Mouse (Mus musculus) gastrocnemius, postnatal 4 days (tissue): Measurements from ENCODE around the gene Vsig1. TPM values are rescaled to one million over a fixed set of nuclear protein-coding genes. Genes with fewer than 3 reads are reported as not detected.

ENCODE experiments used
- DNase-seq, 2 experiments: peaks; one replicate each; pipeline ENCODE4 v3.0.0; 2021 to 2022; ENCODE audit warnings: low spot score in 2 of 2, mixed read lengths in 2 of 2
- long read RNA-seq, 2 experiments: library from polyadenylated mRNA; stranded (forward); transcript quantifications; one replicate each; pipeline ENCODE4 v2.0.0; 2021
- total RNA-seq, 2 experiments: library from RNA; stranded (reverse); gene quantifications; 2 replicates each; pipeline ENCODE4 v1.2.3; 2021

Vsig1 gene
- not detected for total RNA-seq
- long read RNA-seq, experiment 1, result 0 reads
- long read RNA-seq, experiment 2, result 0 reads

DNA sequence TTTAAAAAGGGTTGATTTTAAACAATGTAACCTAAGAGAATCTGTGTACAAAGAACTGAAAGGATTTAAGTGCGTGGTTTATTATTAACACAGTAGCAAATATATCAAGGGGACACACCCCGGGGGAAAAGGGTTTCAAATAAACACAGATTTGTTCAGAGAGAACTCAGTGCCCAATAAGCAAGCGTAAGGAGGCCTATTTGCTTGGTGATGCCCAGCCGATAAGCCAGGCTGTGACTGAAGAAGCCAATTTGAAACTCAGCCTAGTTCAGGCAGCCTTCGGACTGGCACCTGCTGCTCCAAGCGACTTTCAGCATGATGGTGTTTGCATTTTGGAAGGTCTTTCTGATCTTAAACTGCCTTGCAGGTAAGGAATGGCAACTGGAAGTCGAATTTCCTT is at the start of gene Vsig1:
TSS of gene Vsig1 (plus strand) at position 249 of the 400 bp plus-strand sequence.
- DNase-seq, result no peak

DNA sequence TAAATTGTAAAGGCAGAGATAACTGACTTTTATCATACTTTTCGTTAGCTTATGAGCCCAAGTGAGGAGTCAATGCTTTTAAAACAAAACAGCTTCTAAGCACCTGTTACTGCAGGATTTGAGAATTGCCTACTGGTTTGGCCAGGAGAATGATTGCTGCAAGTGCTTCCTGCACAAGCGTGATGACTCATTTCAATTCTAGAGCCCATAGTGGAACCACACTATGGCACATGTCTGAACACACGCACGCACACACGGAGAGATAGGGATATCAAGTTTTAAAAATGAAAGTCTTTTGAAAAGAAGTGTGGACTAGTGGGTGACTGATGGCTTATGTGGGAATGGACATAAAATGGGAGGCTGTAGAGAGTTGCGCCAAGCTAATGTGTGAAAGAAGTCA is 44.6 kb upstream of the Vsig1 start:
- no peak for DNase-seq

DNA sequence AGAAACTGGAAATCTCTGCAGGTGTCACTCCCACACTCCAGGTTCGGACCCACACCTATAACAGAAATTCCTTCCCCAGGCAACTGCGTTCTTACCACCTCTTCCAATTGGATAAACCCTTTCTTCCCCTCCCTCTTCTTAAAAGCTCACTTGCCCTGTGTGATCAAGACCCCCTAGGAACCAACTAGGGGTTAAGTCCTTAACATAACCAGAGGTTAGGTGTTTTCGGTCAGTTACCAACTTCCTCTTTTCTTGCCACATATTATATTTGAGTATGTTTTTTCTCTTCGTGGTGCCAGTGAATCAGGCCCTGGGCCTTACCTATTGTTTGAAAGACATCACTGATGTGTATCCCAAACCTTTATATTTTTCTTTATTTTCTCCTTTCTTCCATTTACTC is 44.0 kb upstream of the Vsig1 start:
- DNase-seq, result no peak

DNA sequence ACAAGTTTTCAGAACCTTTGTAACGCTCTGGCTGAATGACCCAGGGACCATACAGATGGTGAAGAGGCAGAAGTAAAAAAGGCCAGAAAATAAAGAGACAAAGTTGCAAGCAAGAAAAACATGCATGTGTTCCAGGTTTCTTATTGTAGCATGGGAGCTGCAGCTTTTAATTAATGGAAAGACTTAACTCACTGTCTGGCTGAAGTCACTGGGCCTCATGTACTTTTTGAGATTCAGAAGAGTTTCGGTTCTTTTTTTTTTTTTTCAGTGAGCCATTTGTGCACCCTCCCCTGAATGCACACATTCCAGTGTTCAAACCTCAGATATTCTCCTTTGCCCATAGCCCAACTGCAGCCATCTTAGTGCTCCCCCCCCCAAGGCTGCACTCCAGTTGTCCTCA is 20.2 kb upstream of the Vsig1 start:
- DNase-seq, result no peak

DNA sequence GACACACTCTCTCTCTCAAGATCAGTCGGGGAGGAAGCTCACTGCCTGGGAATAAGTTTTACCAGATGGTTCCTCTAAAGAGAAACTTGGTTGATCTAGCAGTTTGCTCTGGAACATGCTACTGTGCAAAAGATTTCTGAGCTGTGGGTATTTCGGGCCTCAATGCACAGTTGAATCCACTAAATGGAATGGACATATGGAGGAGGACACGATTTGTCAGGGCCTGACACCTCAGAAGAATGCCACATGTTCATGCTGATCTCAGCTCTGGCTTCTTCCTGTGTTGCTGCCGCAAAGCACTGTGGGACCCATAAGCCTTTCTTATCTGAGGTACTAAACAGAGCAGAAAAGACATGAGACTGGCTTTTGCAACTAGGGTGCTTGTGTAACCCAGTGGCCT is 15.6 kb upstream of the Vsig1 start:
- no peak for DNase-seq

DNA sequence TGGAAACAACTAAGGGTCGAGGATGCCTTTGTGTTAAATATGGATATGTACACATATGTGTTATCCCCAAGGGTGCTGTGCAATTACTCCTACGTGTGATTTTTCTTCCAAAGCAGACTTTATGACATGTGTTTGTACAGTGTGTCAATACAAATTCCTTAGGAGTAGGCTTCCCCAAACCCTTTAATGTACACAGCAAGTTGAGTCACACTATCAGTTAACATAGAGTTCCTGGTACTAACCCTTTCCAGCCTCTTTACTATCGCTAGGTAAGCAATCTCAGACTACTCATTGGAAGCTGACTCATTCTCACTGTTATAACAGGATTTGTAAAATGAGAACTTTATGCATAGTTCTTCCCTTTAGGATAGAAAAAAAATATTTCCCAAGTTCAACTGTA is 3.9 kb upstream of the Vsig1 start:
- DNase-seq, result no peak

DNA sequence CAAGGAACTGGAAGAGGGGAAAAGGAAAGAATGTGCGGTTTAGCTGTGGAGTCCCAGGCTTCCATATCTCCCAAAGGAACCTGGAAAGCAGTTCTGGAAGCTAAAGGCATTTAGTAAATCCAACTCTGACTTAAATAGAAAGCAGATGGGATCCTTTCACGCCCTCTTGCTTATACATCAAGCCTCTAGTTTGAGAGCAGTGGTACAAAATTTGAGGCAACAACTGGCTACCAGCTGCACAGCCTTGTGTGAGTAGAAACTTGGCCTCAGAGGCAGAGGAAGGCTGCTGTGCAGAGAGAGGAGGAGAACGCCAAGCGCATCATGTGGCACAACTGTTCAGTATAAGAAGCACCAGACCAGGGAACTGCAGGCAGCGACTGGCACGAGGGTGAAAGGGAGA is 13.9 kb downstream of the Vsig1 start:
- DNase-seq, result peak in 1 of 2 experiments; percentile 7

DNA sequence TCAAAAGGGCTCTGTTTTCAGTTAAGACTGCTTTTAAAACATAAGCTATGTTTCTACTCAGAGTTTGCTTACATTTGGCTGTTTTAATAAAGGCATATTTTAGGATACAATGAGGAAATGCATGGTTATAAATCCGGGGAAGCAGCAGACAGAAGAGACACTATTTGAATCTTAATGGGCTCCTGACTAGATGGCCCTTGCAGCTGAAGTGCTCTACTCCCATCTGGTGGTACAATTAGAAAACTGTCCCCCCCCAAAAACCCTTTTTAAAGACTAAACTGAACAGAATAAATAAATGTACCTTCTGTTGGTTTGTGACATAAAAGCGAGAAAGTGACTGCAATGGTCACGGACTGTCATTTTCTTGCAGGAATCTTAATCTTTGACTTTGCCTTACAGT is 24.7 kb downstream of the Vsig1 start:
- DNase-seq, result no peak

DNA sequence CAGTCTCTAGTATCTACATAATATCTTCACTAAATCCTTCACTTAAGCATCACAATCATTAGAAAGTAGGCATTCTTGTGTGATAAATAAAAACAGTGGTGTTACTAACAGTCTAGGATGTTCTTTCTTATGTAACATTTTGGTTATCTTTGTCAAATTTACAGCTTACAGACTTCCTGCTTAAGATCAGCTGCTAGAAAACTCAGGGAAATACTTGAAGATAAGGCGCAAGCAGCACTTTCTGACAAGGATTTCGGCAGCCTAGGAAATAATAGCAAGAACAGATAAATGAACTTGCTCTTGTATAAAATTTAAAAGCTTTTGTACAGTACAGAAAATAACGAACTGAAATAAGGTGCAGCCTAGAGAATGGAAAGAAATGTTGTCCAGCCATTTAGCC is 25.9 kb downstream of the Vsig1 start:
- DNase-seq, result no peak

DNA sequence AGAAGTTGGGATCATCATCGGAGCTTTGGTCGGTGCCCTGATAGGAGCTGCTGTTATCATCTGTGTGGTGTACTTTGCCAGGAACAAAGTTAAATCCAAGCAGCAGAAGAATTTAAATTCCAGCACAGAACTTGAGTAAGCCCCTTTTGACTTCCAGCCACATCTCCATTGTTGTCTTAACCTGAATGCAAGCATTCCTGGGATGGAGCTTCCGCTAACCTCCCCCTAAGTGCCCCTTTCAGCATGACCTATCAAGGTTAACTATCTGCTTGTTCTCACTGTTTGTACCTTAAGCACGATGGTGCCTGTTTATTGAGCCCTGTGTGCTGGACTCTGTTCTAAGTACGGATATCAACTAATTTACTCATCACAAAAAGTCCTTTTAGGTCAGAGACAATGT is 28.9 kb downstream of the Vsig1 start:
- no peak for DNase-seq

DNA sequence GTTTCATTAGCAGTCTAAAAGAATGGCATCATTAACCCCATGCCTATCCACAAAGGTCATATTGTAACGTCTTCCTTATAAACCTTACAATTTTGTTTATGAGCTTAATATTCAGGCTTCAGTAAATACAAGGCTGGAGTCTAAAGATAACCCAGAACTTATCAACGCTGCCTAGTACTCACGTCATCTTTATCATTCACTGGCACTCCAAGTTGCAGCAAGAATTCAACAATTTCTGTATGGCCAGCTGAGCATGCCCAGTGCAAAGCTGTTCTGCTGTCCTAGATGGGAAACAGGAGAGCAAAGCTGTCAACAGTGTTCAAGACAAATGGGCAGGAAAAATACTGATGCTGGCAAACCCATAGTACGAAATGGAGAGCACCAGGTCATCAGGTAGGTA is 46.2 kb downstream of the Vsig1 start:
- DNase-seq, result no peak

DNA sequence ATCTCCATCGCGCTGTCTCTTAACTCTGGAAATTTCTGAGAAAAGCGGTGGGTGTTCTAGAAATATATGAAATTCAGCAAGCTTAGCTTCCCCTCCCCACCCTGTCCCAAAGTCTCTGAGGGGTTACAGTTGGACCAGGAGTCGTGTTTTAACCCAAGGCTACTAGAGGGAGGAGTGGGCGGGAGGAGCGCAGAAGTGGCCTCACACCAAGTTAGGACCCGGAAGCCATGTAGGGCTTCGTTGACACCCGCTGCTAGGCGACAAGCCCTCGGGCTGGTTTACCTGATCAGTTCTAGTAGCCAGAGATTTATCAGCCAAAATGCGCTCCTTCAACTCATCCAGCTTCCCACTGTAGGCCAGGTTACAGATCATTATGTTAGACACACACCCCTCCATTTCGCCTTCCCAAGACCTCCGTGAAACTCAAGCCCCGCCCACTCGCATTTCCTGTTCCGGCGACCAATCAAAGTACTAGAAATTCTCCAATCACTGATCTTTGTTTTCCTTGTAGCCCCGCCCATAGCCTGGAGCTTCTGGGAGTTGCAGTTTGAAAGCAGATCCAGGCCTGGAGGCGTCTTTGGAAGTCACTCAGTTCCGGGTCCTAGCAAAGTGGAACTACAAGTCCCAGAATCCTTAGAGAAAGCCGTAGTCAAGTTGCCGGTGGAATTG is 49.0 kb downstream of the Vsig1 start, which contains the start of the genes Psmd10 and Atg4a:
TSS of gene Psmd10 (minus strand) at position 457 of the 669 bp plus-strand sequence.
TSS of gene Atg4a (plus strand) at position 636 of the 669 bp plus-strand sequence.
- peak; percentile 64 to 87 for DNase-seq

DNA sequence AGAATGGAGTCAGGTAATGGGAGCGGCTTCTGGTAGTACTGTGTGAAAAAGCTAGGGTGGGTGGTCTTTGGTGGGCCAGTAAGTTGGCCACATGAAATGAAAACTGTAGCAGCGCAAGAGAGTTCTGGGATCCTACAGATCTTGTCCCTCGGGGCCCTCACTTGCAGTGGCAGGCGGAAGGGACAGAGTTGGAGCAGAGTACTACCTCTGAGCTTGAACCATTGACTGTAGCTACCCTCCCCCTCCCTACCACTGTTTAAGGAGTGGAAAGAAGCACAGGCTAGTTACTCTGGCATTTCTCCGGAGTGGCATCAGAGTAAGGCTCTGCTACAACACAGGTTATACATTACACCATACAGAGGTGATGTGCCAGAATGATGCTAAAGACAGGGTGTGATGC is 49.6 kb downstream of the Vsig1 start:
- no peak for DNase-seq

DNA sequence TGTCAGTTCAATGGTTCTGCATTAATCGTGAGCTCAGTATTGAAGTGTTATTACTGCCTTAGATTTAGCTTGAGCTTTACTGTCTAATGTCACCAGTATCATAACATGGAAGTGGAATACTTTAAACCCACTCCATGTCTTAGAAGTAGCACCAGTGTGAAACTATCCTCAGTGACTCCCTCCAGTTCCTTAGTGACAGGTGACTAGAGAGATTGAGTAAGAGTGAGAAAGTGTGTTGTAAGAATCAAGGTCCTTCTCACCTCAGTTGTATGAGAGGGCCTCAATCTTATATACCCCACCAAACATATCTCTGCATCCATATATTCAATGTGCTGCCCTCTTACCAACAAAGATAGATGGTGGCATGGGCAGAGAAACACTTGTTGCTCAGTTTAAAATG is 71.5 kb downstream of the Vsig1 start:
- no peak for DNase-seq

DNA sequence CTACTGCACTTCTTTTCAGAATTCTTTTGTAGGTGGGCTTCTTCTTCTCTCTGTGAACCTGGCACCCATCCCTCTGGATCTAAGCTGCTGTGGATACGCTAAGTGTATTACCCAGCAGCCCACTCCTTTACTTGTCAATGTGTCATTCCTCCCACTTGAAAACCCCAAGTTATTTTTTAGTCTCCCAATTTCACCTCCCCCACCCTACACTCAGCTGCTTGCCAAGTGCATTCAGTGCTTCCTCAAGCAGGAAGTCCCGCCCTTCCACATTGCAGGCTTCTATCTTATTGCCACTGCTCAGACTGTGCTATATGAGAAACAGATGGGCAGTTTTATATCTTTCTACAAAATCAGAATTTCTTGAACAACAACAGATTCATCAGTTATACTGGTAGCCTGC is 72.1 kb downstream of the Vsig1 start:
- DNase-seq, result peak in 1 of 2 experiments; percentile 22

DNA sequence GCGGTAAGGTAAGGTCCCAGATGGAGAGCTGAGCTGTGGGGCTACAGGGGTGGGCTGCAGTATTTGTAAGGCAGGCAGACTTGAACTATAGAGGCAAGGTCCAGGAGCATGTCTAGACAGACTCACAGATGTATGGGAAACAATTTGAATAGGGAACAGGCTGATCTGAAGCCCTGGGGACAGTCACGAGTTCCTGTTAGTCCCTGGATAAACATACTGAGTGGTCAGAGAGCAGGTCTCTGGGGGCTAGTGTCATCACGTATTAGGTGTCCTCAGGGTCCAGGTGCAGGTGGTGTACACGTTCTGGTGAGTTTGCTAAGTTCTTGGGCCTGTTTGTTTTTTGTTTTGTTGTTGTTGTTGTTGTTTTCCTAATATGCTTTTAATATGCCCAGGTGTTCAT is 72.8 kb downstream of the Vsig1 start:
- DNase-seq, result no peak

DNA sequence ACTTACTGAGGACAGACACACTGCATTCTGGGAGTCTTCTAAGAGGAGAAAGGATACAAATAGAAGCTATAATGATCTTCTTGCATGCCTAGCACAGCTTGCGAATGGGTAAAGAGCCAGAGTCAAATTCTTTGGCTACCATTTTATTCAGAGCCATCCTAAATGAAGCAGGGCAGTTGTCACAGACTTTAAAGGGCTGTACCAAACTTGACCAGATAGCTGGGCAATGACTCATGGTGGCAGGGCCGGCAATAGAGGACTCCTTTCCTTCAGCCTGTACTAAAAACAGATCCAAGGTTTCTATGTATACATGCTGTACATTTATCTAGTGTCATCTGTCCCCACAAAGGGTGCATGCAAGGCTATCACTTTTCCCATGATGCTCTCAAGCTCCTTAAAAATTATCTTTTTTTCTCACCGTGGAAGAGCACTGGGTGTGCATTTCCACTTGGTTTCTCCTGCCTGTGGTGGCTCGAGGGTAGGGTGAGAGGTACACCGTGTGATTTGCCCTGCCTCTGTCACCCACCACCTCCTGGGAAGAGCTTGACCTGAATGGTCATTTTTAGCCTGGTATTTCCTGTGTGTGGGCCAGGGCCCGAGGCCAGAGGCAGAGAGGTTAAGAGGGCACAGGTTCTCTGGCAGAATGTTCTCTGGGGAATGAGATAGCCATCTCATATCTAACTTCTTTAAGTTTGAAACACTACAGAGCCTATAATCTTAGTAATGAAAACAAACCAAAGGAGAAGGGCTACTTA is 76.0 kb downstream of the Vsig1 start:
- DNase-seq, result no peak

DNA sequence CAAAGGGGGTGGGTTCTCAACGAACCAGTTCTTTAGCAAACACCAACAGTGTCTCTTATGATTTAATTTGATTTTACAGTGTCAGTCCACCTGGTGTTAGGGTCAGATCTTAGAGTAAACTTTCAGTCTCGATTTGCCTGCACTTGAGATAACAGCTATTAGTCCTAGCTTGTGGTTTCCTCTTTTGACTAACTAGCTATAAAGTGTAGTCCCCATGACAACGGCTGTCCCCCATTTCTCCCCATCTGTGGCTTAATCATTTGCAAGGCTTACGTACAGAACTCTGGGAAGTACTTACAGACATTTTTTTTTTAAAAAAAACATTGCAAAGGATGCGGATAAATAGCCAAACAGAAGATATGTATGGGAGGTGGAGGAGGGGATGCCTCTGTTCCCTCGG is 77.4 kb downstream of the Vsig1 start:
- DNase-seq, result no peak

DNA sequence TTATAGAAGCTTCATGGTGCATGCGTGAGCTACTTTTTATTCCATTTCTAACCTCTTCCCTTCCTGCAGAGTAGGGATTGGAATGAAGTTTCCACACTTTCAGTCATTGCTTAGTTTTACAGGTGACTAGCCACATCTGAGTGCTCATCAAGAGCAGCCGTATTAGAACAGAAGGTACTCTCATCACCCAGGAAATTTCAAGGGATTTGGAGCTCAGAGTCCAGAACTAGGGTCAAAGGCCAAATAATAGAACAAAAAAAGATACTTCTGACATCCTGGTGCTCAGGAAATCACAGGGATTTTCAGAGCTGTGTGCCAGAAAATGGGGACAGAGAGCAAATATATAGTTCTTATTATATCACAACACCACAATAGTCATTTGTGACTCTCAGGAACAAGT is 77.8 kb downstream of the Vsig1 start:
- no peak for DNase-seq
